Mouse (Mus musculus) liver, embryonic 14.5 days (tissue): Measurements from ENCODE around the gene Dph1.

Experiments
- CTCF ChIP-seq: IDR thresholded peaks from 2 replicates; pipeline ENCODE4 v1.5.1; 2016; ENCODE audit warnings: antibody characterized with exemption, low read depth, control low read depth
- EP300 ChIP-seq: IDR thresholded peaks from 2 replicates; pipeline ENCODE4 v1.6.1; 2016; ENCODE audit warnings: antibody characterized with exemption, low read depth

DNA sequence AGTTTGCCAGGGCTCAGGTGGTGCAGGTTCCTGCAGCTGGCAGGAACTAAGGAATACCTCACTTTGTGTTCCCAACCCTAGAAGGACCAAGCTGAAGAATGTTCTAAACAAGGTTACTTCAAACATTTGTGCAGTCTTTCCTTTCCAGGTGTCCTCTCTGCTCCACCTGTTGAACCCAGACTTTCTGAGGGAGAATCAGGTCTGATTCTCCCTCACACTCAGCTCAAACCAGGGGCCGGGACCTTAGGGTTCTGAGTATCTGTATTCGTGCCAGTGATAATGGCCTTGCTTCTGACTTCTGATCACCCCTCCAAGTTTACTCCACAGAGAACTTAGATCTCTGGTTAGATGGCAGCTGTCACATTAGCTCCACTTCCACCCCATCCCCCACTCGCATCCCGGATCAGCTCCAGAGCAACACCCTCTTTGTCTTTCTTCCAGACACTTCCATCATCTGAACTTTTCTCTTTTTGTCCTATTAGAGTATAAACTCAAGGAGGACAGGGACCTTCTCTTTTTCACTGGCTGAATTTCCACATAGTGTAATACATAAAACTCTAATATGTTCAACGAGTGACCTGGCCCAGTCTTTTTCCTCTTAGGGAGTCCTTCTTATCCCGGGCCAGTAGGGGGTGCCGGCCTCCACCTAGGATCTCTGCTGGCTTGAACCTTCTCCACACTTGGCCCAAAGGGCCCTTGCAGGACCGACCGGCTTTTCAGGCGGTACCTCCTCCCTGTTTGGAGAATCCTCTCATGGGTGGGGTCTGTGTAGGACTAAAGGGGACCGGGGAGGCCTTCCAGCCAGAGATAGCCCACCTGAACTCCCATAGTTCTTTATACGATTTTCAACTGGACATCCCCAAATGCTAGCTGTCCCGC, 1.5 kb upstream of the Dph1 start:
- TF ChIP-seq CTCF (peak; percentile 87), EP300 (no peak)
